Mouse (Mus musculus) left cerebral cortex, adult 2 months (tissue): ENCODE measurements around the gene Adipor2. TPM values are rescaled to one million over a fixed set of nuclear protein-coding genes. Genes with fewer than 3 reads are reported as not detected.

Experiments
- DNase-seq, 2 experiments: peaks; one replicate each; pipeline ENCODE4 v3.0.0; 2021 to 2022; ENCODE audit warnings: low spot score in 2 of 2, mixed read lengths in 1 of 2; ENCODE audit errors: extremely low spot score in 1 of 2
- H3K27ac ChIP-seq: fragments of 200-600 bp; 2 replicates; pipeline ENCODE4 v1.8.1; 2022
- H3K4me3 ChIP-seq: fragments of 200-600 bp; 2 replicates; pipeline ENCODE4 v1.8.1; 2022
- CTCF ChIP-seq: fragments of 200-600 bp; IDR thresholded peaks from 2 replicates; pipeline ENCODE4 v1.8.1; 2022; ENCODE audit warnings: antibody characterized with exemption, mild to moderate bottlenecking, moderate library complexity
- intact Hi-C: fragments of 180-260 bp; cut with DNase I; formaldehyde crosslinking; loops from one replicate; pipeline ENCODE4 v1.15.1; 2025
- total RNA-seq, 2 experiments: library from RNA; stranded (reverse); gene quantifications; 2 replicates each; pipeline ENCODE4 v1.2.3; 2021

Gene Adipor2
- total RNA-seq, 2 experiments from 2014 or later = 39.9 to 40.9 TPM

DNA sequence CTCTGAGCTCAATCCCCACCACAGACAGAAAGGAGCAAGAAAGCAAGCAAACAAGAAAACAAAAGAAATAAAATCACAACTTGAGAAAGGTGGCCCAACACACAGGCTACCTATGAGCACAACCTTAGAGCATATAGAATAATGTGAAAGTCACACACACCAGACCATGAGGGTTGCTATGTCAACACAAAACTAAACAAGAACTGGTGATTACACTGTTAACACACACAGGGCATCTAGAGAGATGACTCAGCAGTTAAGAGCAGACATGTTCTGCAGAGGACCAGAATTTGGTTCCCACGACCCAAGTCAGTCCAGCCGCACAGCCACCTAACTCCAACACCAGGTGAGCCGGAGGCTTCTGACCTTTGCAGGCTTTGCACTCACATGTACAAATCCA, 14.5 kb downstream of the Adipor2 start:
- H3K4me3 ChIP-seq = no peak overlapping the region
- intact Hi-C loops = loop anchor here (5.0 kb wide), 1 partner anchor 499 kb away; the partner anchor contains the start of gene Rad52
- DNase-seq = no peak
- no peak for TF ChIP-seq CTCF
- H3K27ac ChIP-seq = no peak overlapping the region

DNA sequence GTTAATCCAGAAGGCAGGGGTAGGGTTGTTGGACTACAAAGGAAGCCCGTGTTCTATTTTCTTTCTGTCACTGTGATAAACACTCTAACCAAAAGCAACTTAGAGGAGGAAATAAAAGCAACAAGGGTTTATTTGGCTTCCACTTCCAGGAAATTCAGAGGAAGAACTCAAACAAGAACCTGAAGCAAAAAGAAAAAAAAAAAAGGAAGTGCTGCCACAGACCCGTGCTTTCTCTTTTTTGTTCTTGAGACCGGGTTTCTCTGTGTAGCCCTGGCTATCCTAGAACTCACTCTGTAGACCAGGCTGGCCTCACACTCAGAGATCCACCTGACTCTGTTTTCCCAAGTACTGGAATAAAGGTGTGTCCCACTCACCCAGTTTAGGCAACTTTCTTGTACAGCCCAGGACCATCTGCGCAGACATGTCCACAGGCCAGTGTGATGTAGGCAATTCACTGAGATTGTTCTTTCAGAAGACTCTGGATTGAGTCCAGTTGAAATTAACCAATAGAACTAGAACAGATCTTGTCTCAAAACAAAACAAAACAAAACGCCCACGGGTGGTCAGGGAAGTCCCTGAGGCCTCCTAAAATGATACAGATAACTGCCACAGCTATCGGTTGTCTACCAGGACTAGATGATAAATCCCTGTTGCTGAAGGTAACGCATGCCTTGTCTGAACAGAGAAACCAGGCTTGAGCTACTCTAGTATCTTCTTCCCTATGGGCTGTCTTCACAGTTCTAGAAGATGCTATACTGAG, 15.8 kb downstream of the Adipor2 start:
- no peak overlapping the region for H3K4me3 ChIP-seq
- intact Hi-C loops = loop anchor here (5.0 kb wide), 1 partner anchor 501 kb away; the partner anchor contains the start of gene Rad52
- no peak for TF ChIP-seq CTCF
- H3K27ac ChIP-seq = no peak overlapping the region
- no peak for DNase-seq

DNA sequence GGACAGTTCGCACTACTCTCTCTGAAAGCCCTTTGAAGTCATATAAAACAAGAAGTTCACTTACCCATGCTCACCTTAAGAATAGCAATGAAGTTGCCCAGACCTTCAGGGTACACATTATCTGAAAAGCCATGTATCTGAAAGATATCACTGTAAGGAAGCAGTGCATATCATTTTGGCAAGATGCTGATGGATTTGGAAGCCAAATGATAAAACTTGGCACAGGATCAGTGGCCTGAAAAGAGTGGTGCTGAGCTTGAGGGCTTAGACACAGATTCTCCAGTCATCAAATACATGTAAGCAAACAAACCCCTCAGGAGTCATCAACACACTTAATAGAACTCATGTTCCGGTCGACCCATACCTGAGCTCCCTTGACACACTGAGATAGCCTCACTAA, 16.9 kb downstream of the Adipor2 start:
- DNase-seq = no peak
- no peak for TF ChIP-seq CTCF
- intact Hi-C loops = loop anchor here (5.0 kb wide), 1 partner anchor 502 kb away; the partner anchor contains the start of gene Rad52
- no peak overlapping the region for H3K4me3 ChIP-seq
- no peak overlapping the region for H3K27ac ChIP-seq

DNA sequence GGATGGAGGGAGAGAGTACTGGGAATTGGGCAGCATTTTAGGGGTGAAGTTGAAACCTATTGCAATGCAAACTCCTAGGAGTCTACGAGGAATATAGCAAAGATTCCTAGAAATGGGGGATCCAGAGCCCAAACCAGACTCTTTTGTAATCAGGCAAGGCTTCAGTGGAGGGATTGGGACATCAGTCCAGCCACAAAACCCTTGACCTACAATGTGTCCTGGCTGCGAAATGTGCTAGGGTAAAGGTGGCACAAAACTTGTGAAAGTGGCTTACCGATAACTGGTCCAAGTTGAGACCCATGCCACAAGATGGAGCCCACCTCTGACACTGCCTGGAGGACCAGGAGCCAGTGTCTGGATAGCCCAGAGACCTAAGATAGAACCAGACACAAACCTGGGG, 18.1 kb downstream of the Adipor2 start:
- Histone ChIP-seq H3K4me3 (no peak overlapping the region), H3K27ac (no peak overlapping the region)
- DNase-seq = no peak
- intact Hi-C loops = no loop called here
- TF ChIP-seq CTCF = no peak

DNA sequence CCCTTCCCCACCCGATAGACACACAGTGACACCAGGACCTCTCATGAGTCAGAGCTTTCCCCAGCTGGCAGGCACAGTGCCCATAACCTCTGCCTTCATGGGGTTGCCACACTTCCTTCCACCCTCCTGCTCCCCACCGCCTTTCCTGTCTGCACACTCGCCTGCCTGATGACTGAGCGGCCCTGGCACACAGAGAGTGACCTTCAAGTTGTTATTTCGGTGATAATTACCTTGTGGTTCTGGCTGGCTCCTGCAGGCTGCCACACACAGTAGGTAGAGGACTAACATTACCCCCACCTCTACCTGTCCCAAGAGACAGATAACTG, 21.2 kb downstream of the Adipor2 start:
- intact Hi-C loops = no loop called here
- Histone ChIP-seq H3K4me3 (no peak overlapping the region), H3K27ac (no peak overlapping the region)
- no peak for TF ChIP-seq CTCF
- peak in 1 of 2 experiments; percentile 16 for DNase-seq

DNA sequence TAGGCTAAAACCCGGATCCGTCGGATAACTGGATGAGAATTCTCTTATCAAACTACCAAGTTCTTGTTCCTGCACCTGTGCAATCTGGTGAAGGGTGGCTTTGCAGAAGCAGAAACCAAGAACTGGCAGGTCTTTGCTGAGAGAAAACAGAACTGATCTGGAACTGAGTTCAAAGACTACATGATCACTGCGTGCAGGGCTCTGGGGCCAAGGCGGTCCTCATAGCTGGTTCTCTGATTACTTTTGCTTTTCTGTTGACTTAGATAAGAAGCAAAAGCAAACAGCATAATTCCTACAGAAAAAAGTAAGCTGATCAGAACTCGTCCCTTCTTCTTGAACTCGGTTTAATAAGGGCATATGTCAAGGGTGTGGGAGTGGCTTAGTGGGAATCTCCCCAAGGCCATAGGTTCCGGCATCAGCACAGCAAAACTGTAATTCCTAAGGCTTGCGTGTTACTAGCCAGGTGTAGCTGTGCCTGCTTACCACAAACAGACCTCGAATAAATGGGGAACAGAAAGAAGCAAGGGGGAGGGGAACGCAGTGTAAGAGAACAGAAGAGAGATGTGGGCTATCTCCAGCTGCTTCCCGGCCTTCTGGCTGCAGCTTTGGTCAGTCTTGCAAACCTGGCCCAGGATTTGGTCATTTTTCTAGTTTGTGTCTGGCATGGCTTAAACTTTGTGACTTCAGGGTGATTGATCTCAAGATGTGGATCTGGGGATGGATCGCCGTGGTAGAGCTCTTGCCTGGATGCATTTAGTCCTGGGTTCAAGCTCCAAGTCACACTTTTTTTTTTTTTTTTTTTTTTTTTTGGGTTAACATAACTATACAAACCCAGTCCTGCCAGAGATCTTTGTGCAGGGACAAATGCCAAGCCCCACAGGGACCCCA, 21.8 kb downstream of the Adipor2 start:
- no peak for TF ChIP-seq CTCF
- intact Hi-C loops = no loop called here

DNA sequence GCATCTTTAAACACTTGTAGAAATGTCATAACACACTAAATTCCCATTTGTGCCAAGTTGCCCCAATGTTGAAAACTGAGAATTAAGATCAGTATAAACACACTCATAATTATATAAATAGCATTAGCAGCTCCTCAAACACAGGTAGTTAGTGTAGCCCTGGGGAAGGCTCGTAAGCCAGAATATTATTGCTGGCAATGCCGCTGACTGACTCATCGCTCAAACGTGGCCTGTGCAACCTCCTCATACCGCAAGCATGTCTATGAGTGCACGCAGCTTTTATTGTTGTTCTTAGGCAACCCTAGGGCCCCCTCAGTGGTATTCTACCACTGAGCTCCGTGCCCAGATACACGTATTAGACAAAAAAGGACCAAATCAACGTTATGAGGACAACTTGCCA, 24.7 kb downstream of the Adipor2 start:
- no peak for DNase-seq
- Histone ChIP-seq H3K4me3 (no peak overlapping the region), H3K27ac (no peak overlapping the region)
- TF ChIP-seq CTCF = no peak
- intact Hi-C loops = no loop called here

More for the DNA sequence above, 21.8 kb downstream of the Adipor2 start:
- Histone ChIP-seq H3K27ac (no peak overlapping the region; the same call in 1 of the 2 replicates), H3K4me3 (no peak overlapping the region)
- no peak for DNase-seq

DNA sequence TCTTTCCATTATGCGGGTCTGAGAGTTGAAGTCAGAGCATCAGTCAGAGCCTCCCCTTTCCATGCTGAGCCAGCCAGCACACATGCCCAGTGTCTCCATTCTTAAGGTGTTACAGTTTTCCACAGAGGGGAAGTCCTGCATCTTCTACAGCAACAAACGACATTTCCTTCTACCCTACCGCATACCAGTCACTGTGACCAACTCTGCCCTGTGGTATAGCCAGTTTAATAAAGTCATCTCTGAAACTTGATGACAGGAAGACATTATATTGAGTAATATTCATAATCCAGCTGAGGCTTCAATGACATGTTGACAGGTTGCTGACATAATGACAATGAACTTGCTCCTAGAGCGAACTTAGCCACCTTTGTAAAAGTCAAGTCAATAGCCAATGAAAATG, 26.8 kb downstream of the Adipor2 start:
- intact Hi-C loops = no loop called here
- Histone ChIP-seq H3K27ac (no peak overlapping the region), H3K4me3 (no peak overlapping the region)
- no peak for TF ChIP-seq CTCF
- DNase-seq = no peak

DNA sequence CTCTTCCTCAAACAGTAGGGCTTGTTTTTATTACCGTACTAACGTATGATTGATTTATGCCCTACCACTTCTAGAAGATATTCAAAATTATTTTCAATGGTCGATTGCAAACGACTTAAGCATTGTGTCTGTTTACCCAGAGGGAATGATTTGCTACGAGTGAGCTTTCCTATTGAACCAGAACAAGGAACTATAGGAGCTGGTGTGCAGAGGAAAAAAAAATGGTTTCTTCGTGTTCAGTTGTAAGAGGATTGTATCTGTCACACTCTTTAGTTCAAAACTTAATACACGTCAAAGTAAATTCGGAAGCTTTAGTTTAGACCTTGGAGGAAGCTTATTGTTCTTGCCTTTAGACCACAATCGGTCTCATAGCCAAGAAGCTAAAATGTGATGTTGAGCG, 28.4 kb downstream of the Adipor2 start:
- intact Hi-C loops = no loop called here
- no peak for DNase-seq

DNA sequence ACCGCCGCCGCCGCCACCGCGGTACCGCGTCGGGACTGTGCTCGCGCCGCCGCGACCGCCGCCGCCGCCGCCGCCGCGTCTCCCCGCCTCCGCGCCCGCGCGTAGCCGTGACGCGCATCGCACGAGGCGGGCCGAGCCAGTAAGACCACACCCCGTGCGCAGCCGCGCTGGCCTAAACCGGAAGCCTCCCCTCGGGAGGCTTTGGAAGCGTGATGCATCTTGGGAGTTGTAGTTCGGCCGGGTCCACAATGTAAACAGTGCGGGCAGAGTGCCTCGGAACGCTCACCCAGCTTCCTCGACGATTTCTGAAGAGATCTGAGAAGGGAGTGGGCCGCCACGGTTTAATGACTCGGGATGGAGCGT, 28.9 kb downstream of the Adipor2 start:
- no peak for TF ChIP-seq CTCF
- Histone ChIP-seq H3K4me3 (peak overlapping the region; percentile 83), H3K27ac (peak overlapping the region; percentile 93)
- intact Hi-C loops = no loop called here
- DNase-seq = peak; percentile 94 to 95

More for the DNA sequence above, 28.4 kb downstream of the Adipor2 start:
- Histone ChIP-seq H3K27ac (peak overlapping the region; percentile 93), H3K4me3 (peak overlapping the region; percentile 83)
- no peak for TF ChIP-seq CTCF

DNA sequence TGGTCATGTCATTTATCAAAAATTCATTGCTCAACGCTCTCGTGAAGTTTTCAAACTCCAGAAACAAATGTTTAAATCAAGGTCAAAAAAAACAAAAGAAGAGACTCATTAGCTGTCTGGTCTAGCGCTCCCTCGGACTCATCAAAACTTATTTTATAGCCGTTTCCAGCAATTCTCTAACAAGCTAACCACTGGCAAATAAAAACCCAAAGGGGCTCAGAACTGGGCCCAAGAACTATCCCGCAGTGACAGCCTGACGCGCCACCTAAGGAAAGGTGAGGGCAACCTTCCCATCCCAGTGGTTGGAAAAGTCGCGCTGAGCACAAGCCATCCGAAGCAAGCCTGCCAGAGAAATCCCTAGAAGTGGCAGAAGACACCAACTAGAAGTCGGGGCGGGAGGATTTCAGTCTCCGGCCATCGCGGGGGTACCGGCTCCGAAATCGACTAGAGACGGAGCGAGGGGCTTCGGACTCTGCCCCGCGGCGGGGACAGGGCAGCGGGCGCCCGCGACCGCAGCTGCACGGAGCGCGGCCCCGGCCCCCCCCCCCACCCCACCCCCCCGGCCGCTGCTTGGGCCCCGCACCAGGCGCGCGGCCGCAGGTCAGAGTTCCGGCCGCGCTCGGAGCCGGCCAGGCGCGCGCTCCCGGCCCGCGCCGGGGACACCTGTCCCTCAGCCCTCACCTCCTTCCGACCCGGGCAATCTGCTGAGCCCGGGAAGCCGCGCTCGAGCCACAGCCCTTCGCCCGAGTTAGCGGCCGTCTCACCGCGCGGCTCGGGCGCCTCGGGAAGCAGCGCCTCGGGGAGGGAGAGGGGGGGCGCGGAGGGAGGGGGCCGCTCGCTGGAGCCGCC, 29.5 kb downstream of the Adipor2 start:
- intact Hi-C loops = no loop called here
- peak; percentile 26 for DNase-seq
- no peak; the same call in 1 of the 2 replicates for TF ChIP-seq CTCF
- Histone ChIP-seq H3K27ac (peak overlapping the region; percentile 89), H3K4me3 (peak overlapping the region; percentile 83)
